Mouse (Mus musculus): ENCODE data around the gene Zkscan3.

- no peak for TF ChIP-seq CTCF (IDR thresholded peaks at IDR 0.05; ENCODE audit: borderline replicate concordance, insufficient read depth, low read depth, low read length)
- TF ChIP-seq POLR2A (IDR thresholded peaks at IDR 0.05; ENCODE audit: borderline replicate concordance, insufficient read depth, low read length), result no peak
Observed at GRCm38 (mm10) chr13:21401166-21401565, 1.4 kb downstream of the Zkscan3 start.

All from cerebellum, adult 2 months (tissue).